Mouse (Mus musculus): ENCODE data around the gene Adgre4.

DNA sequence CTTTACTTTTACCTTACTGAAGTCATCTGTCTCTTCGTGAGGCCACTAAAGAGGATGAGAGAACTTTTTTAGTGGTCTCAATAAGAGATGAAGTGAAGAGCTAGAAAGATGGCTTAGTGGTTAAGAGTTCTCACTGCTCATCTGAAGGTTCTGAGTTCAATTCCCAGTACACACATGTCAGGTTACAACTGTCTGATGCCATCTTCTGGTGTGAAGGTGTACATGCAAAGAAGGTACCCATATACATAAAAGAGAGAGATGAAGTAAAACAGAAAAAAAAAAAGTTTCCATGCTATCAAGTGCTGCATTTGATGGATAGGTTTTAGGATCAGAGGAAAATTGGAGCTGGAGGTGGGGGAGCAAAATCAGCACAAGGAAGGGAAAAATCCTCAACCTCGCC is 135.1 kb downstream of the Adgre4 start:
- no peak for TF ChIP-seq CTCF (IDR thresholded peaks at IDR 0.05; ENCODE audit: low read depth)
- TF ChIP-seq EP300 (IDR thresholded peaks at IDR 0.05; ENCODE audit: low read depth), result no peak
